Mouse (Mus musculus): ENCODE results near the gene Tmem170.

Tmem170 gene

GRCm38 (mm10) chr8:111813818-111814217 lies 62.7 kb downstream of the Tmem170 start:
- no peak for DNase-seq (ENCODE audit: low spot score in 2 of 2)

Data from urinary bladder, postnatal 4 days (tissue).